Mouse (Mus musculus): ENCODE results near the gene Itpkc. TPM values are rescaled to one million over a fixed set of nuclear protein-coding genes. Genes with fewer than 3 reads are reported as not detected.

Gene Itpkc
- polyA plus RNA-seq, 1 experiment from 2014 or later: 5.6 TPM

DNA sequence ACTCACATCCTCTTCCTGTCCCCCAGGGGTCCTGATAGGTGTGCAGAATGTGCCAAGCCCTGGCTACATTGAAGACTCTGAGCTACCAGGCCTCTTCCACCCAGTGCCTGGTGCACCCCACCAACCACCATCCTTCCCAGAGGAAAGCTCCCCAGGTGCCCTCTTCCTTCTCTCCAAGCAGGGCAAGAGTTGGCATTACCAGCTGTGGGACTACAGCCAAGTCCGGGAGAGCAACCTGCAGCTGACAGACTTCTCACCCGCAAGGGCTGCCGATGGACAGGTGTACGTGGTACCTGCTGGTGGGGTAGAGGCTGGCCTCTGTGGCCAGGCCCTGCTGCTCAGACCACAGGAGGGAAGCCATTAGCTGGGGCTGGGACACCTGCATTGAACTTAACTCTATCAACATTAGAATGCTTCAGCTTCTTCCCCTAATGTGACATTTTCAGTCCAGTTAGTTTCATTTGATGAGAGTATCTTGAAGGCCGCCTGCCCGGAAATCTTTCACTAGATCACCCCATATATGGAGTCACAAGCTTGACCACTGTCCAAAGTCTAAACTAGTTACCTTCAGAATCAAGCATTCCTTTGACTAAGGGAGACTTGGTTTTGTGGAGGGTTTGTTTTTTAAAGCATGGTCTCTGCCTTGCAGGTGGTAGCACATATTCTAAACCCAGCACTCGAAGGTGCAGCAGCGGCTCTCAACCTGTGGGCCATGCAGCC, 24.6 kb downstream of the Itpkc start:
- DNase-seq (ENCODE audit: low spot score): no peak
- 94% methylated on average over 8 of the region's 8 CpGs for WGBS
- no peaks in the 10 kb centered on the region for H3K27me3 ChIP-seq (replicated peaks; ENCODE audit: low read depth, poor library complexity, severe bottlenecking)
- H3K4me3 ChIP-seq: no peak overlapping the region
- H3K36me3 ChIP-seq (replicated peaks): peaks cover 87% of the 10 kb centered on the region
- no peaks in the 10 kb centered on the region for H3K4me1 ChIP-seq
- H3K27ac ChIP-seq (replicated peaks): no peak overlapping the region
- no peaks in the 10 kb centered on the region for H3K9me3 ChIP-seq

DNA sequence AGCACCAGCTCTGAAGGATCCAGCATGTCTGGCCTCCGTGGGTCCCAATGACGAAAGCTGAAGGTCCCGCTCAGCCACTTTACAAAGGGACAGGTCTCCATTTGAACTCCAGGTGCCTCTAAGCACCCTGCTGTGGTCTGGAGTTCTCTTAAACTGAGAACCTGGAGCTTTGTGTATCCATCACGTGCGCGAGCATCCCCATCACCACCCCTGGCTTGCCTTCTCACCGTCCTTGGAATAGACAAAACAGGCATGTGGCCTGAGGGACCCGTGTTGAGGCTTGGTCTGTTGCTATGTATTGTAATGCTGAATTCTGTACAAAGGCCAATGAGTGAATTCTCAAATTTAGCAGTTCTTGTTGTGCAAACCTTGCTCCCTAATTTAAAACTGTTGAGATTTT, 29.7 kb downstream of the Itpkc start:
- H3K27ac ChIP-seq (replicated peaks): no peak overlapping the region
- H3K9me3 ChIP-seq: no peaks in the 10 kb centered on the region
- peaks cover 66% of the 10 kb centered on the region for H3K36me3 ChIP-seq (replicated peaks)
- H3K4me3 ChIP-seq: no peak overlapping the region
- no peaks in the 10 kb centered on the region for H3K27me3 ChIP-seq (replicated peaks; ENCODE audit: low read depth, poor library complexity, severe bottlenecking)
- peaks cover 18% of the 10 kb centered on the region for H3K4me1 ChIP-seq
- no peak for DNase-seq (ENCODE audit: low spot score)
- WGBS: 95% methylated on average over 8 of the region's 8 CpGs

DNA sequence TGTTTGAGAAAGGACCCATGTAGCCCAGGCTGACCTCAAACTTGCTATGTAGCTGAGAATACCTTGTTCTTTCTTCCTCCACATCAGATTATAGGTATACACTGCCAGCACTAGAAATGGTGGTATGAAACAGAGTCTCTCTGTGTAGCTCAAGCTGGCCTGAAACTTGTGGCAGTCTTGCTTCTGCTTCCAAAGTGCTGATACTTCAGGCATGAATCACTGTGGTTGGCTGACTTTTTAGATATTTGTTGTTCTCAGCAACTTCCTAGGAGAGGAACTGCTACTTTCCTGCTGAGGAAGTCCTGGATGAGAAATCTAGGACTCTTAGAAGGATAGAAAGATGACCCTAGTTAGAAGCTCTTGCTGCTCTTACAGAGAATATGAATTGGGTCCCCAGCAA, 30.1 kb downstream of the Itpkc start:
- Histone ChIP-seq H3K4me3 (no peak overlapping the region), H3K4me1 (peaks cover 22% of the 10 kb centered on the region), H3K9me3 (no peaks in the 10 kb centered on the region), H3K27me3 (replicated peaks; ENCODE audit: low read depth, poor library complexity, severe bottlenecking) (no peaks in the 10 kb centered on the region), H3K36me3 (replicated peaks) (peaks cover 66% of the 10 kb centered on the region), H3K27ac (replicated peaks) (no peak overlapping the region)
- DNase-seq (ENCODE audit: low spot score): no peak

DNA sequence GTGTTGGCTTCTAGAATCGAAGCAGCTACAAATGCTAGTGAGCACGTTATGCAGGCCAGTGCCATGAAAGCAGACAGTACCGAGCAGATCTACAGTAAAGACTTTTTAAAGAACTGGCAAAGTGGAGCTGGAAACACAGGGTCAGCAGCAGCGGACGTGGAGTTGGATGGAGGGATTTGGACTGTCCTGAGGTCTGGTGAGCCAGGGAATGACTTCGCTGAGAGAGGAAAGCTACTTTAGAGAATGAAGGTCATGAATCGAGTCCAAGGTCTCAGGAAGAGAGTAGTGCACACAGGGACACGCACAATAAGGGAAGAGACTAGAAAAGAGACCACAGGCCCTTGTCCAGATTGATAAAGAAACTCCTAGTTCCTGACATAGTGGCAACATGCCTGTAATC, 30.8 kb downstream of the Itpkc start:
- Histone ChIP-seq H3K9me3 (no peaks in the 10 kb centered on the region), H3K27me3 (replicated peaks; ENCODE audit: low read depth, poor library complexity, severe bottlenecking) (no peaks in the 10 kb centered on the region), H3K4me1 (peaks cover 23% of the 10 kb centered on the region), H3K27ac (replicated peaks) (no peak overlapping the region), H3K4me3 (peak overlapping the region; percentile 90; the same call in 1 of the 2 replicates), H3K36me3 (replicated peaks) (peaks cover 66% of the 10 kb centered on the region)
- 94% methylated on average over 8 of the region's 8 CpGs for WGBS
- no peak for DNase-seq (ENCODE audit: low spot score)

DNA sequence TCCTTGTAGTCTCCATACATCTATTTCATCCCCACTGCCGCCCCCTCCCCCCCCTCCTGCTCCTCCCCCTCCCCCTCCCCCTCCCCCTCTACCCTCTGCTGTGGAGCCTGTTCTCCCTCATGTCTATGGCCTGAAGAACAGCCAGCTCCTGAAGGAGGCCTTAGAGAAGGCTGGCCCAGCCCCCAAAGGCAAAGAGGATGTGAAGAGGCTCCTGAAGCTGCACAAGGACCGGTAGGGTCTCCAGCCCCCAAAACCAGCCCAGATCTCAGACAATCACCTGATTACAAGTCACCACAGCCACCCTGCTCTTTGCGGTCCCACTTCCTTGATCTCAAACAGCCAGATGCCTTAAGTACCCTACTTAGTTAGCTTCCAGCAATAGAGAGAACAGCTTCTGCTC, 31.3 kb downstream of the Itpkc start:
- H3K27me3 ChIP-seq (replicated peaks; ENCODE audit: low read depth, poor library complexity, severe bottlenecking): no peaks in the 10 kb centered on the region
- peaks cover 23% of the 10 kb centered on the region for H3K4me1 ChIP-seq
- WGBS: 92% methylated on average over 3 of the region's 3 CpGs
- H3K4me3 ChIP-seq: peak overlapping the region; percentile 90; the same call in 1 of the 2 replicates
- H3K9me3 ChIP-seq: no peaks in the 10 kb centered on the region
- DNase-seq (ENCODE audit: low spot score): no peak
- H3K36me3 ChIP-seq (replicated peaks): peaks cover 66% of the 10 kb centered on the region
- peak overlapping the region; percentile 44; the same call in 1 of the 2 replicates for H3K27ac ChIP-seq (replicated peaks)

DNA sequence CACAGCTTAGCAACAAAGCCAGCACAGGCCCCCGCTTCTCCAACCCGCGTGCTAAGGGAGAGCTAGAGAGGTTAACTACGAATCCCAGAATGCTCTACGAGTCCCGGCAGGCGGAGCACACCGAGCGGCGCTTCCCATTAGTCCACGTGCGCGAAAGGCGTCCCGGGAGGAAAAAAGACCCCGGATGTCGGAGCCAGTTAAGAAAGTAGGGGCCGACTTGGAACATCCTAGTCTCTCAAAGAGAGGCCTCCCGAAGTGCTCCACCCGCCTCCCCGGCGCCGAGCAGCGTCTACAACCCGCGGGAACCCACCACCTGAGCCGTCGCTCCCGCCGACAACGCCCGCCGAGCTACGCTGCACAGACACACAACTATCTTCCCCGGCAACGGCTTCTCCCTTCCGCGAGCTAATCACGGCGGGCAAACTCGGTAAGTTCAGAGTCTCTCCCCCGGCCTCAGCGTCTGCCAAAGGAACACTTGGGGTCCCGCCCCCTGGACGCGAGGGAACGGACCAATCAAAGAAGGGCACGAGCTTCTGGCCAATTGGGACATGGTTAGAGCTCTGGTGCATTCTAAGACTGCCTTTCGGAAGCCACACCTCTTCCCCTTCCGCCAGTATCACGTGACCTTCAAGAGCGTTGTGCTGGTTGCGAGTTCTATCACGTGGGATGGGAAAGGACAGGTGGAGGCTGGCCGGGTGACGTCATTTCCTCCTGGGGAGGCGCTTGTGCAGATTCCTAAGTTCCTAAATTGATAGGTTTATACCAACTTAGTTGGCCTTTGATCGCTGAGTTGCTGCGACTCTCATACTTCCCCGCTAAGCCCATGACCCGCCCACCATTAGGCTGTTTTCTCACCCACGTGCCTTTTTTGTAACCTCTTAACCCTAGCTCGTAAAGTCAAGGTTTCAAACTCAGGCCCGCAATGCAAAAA, 32.5 kb downstream of the Itpkc start, which contains the start of the genes BC024978 and Snrpa:
Gene BC024978, plus strand, starts transcription at position 101 of the 931 bp plus-strand sequence.
Gene Snrpa, minus strand, starts transcription at position 591 of the 931 bp plus-strand sequence.
- no peaks in the 10 kb centered on the region for H3K9me3 ChIP-seq
- no peaks in the 10 kb centered on the region for H3K27me3 ChIP-seq (replicated peaks; ENCODE audit: low read depth, poor library complexity, severe bottlenecking)
- under 1% methylated on average over 64 of the region's 64 CpGs for WGBS
- peak within 1 kb of the TSS; percentile 98 for H3K27ac ChIP-seq (replicated peaks)
- peak within 1 kb of the TSS; percentile 90 for H3K4me3 ChIP-seq
- peak; percentile 97 for DNase-seq (ENCODE audit: low spot score)
- peaks cover 66% of the 10 kb centered on the region for H3K36me3 ChIP-seq (replicated peaks)
- peaks cover 23% of the 10 kb centered on the region for H3K4me1 ChIP-seq

DNA sequence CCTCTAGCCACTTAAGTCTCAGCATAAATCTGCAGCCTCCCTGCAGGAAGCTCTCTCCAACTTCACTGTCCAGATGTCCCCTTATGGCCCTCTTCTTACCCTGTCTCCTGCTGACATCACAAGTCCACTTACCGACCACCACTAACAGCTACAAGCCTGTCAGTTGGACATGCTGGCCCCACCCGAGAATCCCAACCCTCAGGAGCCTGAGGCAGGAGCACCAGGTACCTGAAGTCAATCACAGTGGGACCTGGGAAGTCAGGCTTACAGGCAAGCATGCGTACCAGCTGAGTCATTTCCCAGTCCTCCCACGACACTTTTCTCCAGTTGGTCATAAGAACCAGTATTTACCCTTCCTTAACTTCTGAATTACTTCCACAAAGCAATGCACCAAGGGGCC, 34.7 kb downstream of the Itpkc start:
- H3K9me3 ChIP-seq: no peaks in the 10 kb centered on the region
- no peaks in the 10 kb centered on the region for H3K27me3 ChIP-seq (replicated peaks; ENCODE audit: low read depth, poor library complexity, severe bottlenecking)
- peak overlapping the region; percentile 19; the same call in 1 of the 2 replicates for H3K27ac ChIP-seq (replicated peaks)
- WGBS: 88% methylated on average over 4 of the region's 4 CpGs
- no peak for DNase-seq (ENCODE audit: low spot score)
- H3K36me3 ChIP-seq (replicated peaks): peaks cover 74% of the 10 kb centered on the region
- H3K4me1 ChIP-seq: peaks cover 23% of the 10 kb centered on the region
- peak overlapping the region; percentile 90; the same call in 1 of the 2 replicates for H3K4me3 ChIP-seq

DNA sequence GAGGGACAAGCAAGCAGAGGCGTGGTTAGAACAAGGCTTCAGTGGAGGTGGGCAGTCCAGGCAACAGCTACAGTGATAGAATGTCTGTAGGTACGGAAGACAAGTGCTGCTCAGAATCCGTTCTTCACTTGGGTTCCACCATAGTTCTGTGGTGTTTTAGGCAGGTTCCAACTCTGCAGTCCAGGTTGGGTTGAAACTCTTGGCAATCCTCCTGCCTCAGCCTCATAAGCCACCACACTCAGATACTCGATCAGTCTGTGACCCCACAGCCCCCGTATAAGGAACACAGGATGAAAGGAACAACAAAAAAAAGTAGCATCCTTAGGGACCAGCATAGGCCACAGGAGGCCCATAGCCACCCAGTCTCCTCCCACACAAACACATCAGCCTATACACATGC, 36.0 kb downstream of the Itpkc start:
- Histone ChIP-seq H3K27ac (replicated peaks) (no peak overlapping the region), H3K4me3 (no peak overlapping the region), H3K4me1 (peaks cover 23% of the 10 kb centered on the region), H3K27me3 (replicated peaks; ENCODE audit: low read depth, poor library complexity, severe bottlenecking) (no peaks in the 10 kb centered on the region), H3K36me3 (replicated peaks) (peaks cover 76% of the 10 kb centered on the region), H3K9me3 (no peaks in the 10 kb centered on the region)
- WGBS: 93% methylated on average over 5 of the region's 5 CpGs
- no peak for DNase-seq (ENCODE audit: low spot score)

DNA sequence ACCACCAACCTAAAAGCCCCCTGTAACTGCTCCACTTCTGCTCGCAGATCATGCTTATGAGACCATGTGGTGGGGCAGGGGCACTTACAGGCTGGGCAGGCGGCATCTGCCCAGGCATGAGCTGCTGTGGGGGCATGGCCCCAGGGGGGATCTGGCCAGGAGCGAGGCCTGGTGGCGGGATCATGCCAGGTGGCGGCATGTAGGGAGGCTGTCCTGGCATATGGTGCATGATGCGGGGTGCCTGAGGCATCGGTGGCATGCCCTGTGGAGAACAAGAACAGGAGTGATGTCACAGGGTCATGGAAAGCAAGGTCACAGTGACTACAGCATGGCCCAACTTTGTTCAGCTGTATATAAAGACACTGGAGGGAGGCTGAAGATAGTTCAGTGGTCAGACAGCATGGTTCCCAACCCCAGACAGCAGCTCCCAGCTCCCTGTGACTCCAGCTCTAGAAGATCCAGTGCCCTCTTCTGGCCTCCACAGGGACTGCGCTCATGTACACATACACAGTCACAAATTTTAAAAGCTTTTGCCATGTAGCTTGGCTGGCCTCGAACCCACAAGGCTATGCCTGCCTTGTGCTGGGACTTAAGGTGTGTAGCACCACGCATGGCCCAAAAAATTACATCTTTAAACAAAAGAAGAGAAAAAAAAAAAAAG, 39.1 kb downstream of the Itpkc start:
- WGBS: 97% methylated on average over 10 of the region's 10 CpGs
- no peak for DNase-seq (ENCODE audit: low spot score)
- H3K4me3 ChIP-seq: no peak overlapping the region
- H3K9me3 ChIP-seq: no peaks in the 10 kb centered on the region
- H3K27ac ChIP-seq (replicated peaks): no peak overlapping the region
- H3K4me1 ChIP-seq: peaks cover 11% of the 10 kb centered on the region
- no peaks in the 10 kb centered on the region for H3K27me3 ChIP-seq (replicated peaks; ENCODE audit: low read depth, poor library complexity, severe bottlenecking)
- peaks cover 99% of the 10 kb centered on the region for H3K36me3 ChIP-seq (replicated peaks)

DNA sequence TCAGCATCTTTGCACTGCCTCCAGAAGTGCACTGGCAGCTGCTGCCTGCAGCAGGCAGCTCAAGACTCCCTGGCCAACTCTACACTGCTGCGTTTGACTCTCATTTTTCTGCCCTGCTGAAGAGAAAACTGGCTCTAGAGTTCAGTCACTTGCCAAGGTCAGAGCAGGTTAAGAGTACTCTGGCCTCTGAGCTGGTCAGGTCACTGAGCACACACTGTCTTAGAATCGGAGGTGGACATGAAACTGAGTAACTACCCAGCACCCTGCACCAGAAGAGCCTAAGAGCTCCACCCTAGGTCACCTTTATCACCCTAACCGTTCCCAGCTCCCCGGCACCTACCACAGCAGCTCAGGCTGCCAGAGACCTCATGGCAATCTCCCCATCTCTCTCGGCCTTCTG, 42.5 kb downstream of the Itpkc start:
- Histone ChIP-seq H3K9me3 (no peaks in the 10 kb centered on the region), H3K27ac (replicated peaks) (no peak overlapping the region), H3K4me1 (no peaks in the 10 kb centered on the region), H3K36me3 (replicated peaks) (peaks cover 87% of the 10 kb centered on the region), H3K4me3 (no peak overlapping the region), H3K27me3 (replicated peaks; ENCODE audit: low read depth, poor library complexity, severe bottlenecking) (no peaks in the 10 kb centered on the region)
- 95% methylated on average over 5 of the region's 5 CpGs for WGBS
- no peak for DNase-seq (ENCODE audit: low spot score)

DNA sequence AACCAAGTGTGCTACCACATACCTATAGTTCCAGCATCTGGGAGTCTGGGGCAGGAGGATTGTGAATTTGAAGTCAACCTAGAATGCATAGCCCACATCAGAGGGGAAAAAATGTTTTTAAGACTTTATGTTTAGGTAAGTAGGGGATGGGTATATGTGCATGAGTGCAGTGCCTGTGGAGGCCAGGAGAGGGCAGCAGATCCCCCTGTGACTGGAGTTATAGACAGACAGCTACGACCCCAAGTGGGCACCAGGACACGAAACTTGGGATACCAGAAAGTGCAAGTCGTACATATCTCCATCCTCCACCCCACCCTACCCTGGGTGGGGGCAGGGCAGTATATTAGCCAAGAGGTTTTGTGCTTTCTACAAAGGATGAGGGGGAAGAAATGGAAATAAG, 43.5 kb downstream of the Itpkc start:
- H3K27me3 ChIP-seq (replicated peaks; ENCODE audit: low read depth, poor library complexity, severe bottlenecking): no peaks in the 10 kb centered on the region
- H3K4me1 ChIP-seq: no peaks in the 10 kb centered on the region
- WGBS: 76% methylated on average over 3 of the region's 3 CpGs
- H3K36me3 ChIP-seq (replicated peaks): peaks cover 79% of the 10 kb centered on the region
- no peaks in the 10 kb centered on the region for H3K9me3 ChIP-seq
- DNase-seq (ENCODE audit: low spot score): peak; percentile 71
- H3K4me3 ChIP-seq: no peak overlapping the region
- no peak overlapping the region for H3K27ac ChIP-seq (replicated peaks)

DNA sequence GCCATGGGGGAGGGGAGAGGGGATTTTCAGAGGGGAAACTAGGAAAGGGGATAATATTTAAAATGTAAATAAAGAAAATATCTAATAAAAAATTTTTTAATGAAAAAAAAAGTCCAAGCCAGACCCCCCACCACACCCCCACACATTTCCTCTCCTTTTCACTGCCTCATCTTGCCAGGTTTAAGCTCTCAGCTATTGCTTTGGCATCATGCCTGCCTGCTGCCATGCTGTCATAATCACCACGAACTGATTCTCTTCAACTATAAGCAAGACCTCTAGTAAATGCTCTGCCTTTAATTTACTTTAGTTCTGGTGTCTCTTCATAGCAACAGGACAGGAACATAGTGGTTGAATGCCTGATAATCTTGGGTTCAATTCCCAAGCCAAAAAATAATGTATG, 46.0 kb downstream of the Itpkc start:
- no peak for DNase-seq (ENCODE audit: low spot score)
- Histone ChIP-seq H3K9me3 (no peaks in the 10 kb centered on the region), H3K27me3 (replicated peaks; ENCODE audit: low read depth, poor library complexity, severe bottlenecking) (no peaks in the 10 kb centered on the region), H3K4me1 (peaks cover 15% of the 10 kb centered on the region), H3K4me3 (no peak overlapping the region), H3K27ac (replicated peaks) (no peak overlapping the region), H3K36me3 (replicated peaks) (peaks cover 54% of the 10 kb centered on the region)
- WGBS: 95% methylated on average over 1 of the region's 1 CpGs

Measured in embryonic facial prominence, embryonic 10.5 days (tissue).